Mouse (Mus musculus) olfactory bulb, adult 2 months (tissue): Measurements from ENCODE around the gene Anxa4. TPM values are rescaled to one million over a fixed set of nuclear protein-coding genes. Genes with fewer than 3 reads are reported as not detected.

Source experiments
- H3K27ac ChIP-seq: fragments of 200-500 bp; 2 replicates; pipeline ENCODE4 v1.5.1; 2012; ENCODE audit warnings: low read depth, low read length; ENCODE audit not compliant: insufficient read depth
- H3K4me1 ChIP-seq: fragments of 200-500 bp; 2 replicates; pipeline ENCODE4 v1.6.1; 2012; ENCODE audit warnings: low read length; ENCODE audit not compliant: control insufficient read depth, insufficient read depth
- H3K4me3 ChIP-seq: fragments of 200-500 bp; 2 replicates; pipeline ENCODE4 v1.5.1; 2012; ENCODE audit warnings: mild to moderate bottlenecking, low read depth, low read length, moderate library complexity; ENCODE audit not compliant: insufficient read depth
- CTCF ChIP-seq: fragments of 200-500 bp; IDR thresholded peaks from 2 replicates; pipeline ENCODE4 v1.5.1; 2012; ENCODE audit warnings: low read depth, mild to moderate bottlenecking, low read length, moderate library complexity; ENCODE audit not compliant: insufficient read depth
- POLR2A ChIP-seq: fragments of 200-500 bp; IDR thresholded peaks from 2 replicates; pipeline ENCODE4 v1.6.1; 2012; ENCODE audit warnings: mild to moderate bottlenecking, low read depth, low read length, moderate library complexity; ENCODE audit not compliant: insufficient read depth
- WGBS: fragments of 180-500 bp; shearing (Covaris S2); methylation state at CpG from one replicate; pipeline ENCODE4 v1.1.7; 2018; 5-methylcytosine and 5-hydroxymethylcytosine counted together
- polyA plus RNA-seq: library from polyadenylated mRNA; stranded (reverse); fragments of >200 nt; gene quantifications from 2 replicates; pipeline ENCODE4 v1.2.4, GENCODE M21; 2012; ENCODE audit warnings: low replicate concordance; ENCODE audit not compliant: missing spikeins, insufficient read depth, insufficient read length

Gene Anxa4
- polyA plus RNA-seq, 1 experiment = not detected

GRCm38 (mm10) chr6:86740652-86741051 lies 52.7 kb downstream of the Anxa4 start:
- Histone ChIP-seq H3K4me1 (peaks cover 10% of the 10 kb centered on the region; the same call in 1 of the 2 replicates), H3K4me3 (no peak overlapping the region), H3K27ac (no peak overlapping the region)
- WGBS = 57% methylated on average over 3 of the region's 3 CpGs
- TF ChIP-seq CTCF (no peak), POLR2A (no peak)

GRCm38 (mm10) chr6:86736830-86737229 lies 56.6 kb downstream of the Anxa4 start:
- no peak overlapping the region for H3K27ac ChIP-seq
- no peak overlapping the region for H3K4me3 ChIP-seq
- 50% methylated on average over 6 of the region's 6 CpGs for WGBS
- H3K4me1 ChIP-seq = peaks cover 10% of the 10 kb centered on the region; the same call in 1 of the 2 replicates
- TF ChIP-seq CTCF (no peak), POLR2A (no peak)

GRCm38 (mm10) chr6:86736313-86736712 lies 57.1 kb downstream of the Anxa4 start:
- WGBS = 95% methylated on average over 4 of the region's 4 CpGs
- Histone ChIP-seq H3K4me3 (no peak overlapping the region), H3K4me1 (peaks cover 10% of the 10 kb centered on the region; the same call in 1 of the 2 replicates), H3K27ac (no peak overlapping the region)
- TF ChIP-seq CTCF (no peak), POLR2A (no peak)

- peak within 1 kb of the TSS; percentile 15; the same call in 1 of the 2 replicates for H3K27ac ChIP-seq
- WGBS = under 1% methylated on average over 59 of the region's 59 CpGs
- H3K4me3 ChIP-seq = peak within 1 kb of the TSS; percentile 77
- TF ChIP-seq CTCF = no peak
- peak; percentile 91 for TF ChIP-seq POLR2A
- peaks cover 4% of the 10 kb centered on the region; the same call in 1 of the 2 replicates for H3K4me1 ChIP-seq
These were observed 60.1 kb downstream of the Anxa4 start, which contains the start of gene Gmcl1 for GRCm38 (mm10) chr6:86733183-86733876. TSS of gene Gmcl1 (minus strand) at chr6:86733383.

- peak overlapping the region; percentile 15; the same call in 1 of the 2 replicates for H3K27ac ChIP-seq
- under 1% methylated on average over 62 of the region's 62 CpGs for WGBS
- TF ChIP-seq CTCF (no peak), POLR2A (no peak)
- H3K4me3 ChIP-seq = peak overlapping the region; percentile 77
- H3K4me1 ChIP-seq = peaks cover 4% of the 10 kb centered on the region; the same call in 1 of the 2 replicates
These were observed 60.9 kb downstream of the Anxa4 start for GRCm38 (mm10) chr6:86732276-86733173.

GRCm38 (mm10) chr6:86728711-86729110 lies 64.7 kb downstream of the Anxa4 start:
- H3K4me1 ChIP-seq = no peaks in the 10 kb centered on the region
- H3K27ac ChIP-seq = no peak overlapping the region
- no peak for TF ChIP-seq CTCF
- no peak for TF ChIP-seq POLR2A
- WGBS = 87% methylated on average over 5 of the region's 5 CpGs
- H3K4me3 ChIP-seq = no peak overlapping the region

- TF ChIP-seq POLR2A (no peak), CTCF (no peak)
- WGBS = 90% methylated on average over 3 of the region's 3 CpGs
- Histone ChIP-seq H3K4me3 (no peak overlapping the region), H3K4me1 (no peaks in the 10 kb centered on the region), H3K27ac (no peak overlapping the region)
These were observed 71.4 kb downstream of the Anxa4 start for GRCm38 (mm10) chr6:86721977-86722376.

- Histone ChIP-seq H3K27ac (no peak overlapping the region), H3K4me1 (no peaks in the 10 kb centered on the region), H3K4me3 (no peak overlapping the region)
- WGBS = 90% methylated on average over 4 of the region's 4 CpGs
- TF ChIP-seq POLR2A (no peak), CTCF (no peak)
These were observed 85.2 kb downstream of the Anxa4 start for GRCm38 (mm10) chr6:86708072-86708774.
